Mouse (Mus musculus): Measurements from ENCODE around the gene Map2k5. TPM values are rescaled to one million over a fixed set of nuclear protein-coding genes. Genes with fewer than 3 reads are reported as not detected.

Gene Map2k5
- total and polyA plus RNA-seq, 2 experiments from 2014 or later, result 19.6 to 33.1 TPM

DNA sequence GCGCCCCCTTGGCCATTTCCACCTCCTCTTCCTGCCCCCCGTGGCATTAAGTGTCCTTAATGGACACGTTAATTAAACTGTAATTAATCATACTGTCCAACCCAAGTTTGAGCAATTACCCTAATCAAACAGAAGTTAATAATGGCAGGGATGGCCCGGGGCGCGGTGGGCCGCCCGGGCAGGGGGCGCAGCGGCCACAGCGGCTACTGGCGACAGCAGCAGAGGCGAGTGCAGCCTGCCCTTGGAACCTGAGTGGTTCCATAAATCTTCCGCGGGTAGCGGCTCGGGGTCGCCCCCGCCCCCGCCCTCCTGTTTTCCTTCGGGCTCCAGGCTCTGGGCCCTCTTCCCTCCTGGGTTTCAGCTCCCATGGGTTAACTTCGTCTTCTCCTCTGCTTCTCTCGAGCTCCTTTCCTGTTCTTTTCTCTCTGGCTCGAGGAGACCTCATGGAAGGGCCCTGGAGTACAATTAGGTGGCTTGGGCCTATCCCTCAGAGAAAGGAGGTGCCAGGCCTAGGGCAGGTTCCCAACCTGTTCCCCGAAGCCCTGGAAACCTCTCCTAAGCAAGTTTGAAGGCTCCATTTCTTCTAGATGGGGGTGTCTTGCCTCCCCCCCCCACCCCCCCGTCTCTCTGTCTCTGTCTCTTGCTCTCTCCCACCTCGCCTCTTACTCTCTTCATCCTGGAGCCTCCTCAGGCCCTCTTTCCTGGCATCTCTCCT is 227.5 kb downstream of the Map2k5 start:
- Histone ChIP-seq H3K4me1 (ENCODE audit: insufficient read depth, low read length) (peaks cover 3% of the 10 kb centered on the region; the same call in 1 of the 2 replicates), H3K27me3 (ENCODE audit: insufficient read depth, low read length) (peaks cover 66% of the 10 kb centered on the region), H3K9me3 (ENCODE audit: low read length) (no peaks in the 10 kb centered on the region), H3K9ac (replicated peaks; ENCODE audit: low read length) (0 out of 2 replicates have a peak overlapping the region, but pooled peaks have one; percentile 5), H3K4me2 (ENCODE audit: low read depth, low read length) (peak overlapping the region; percentile 61), H3K4me3 (ENCODE audit: low read length) (peak overlapping the region; percentile 45), H3K36me3 (ENCODE audit: insufficient read depth, low read length) (no peaks in the 10 kb centered on the region), H3K27ac (no peak overlapping the region)
- no peak for TF ChIP-seq CTCF (IDR thresholded peaks at IDR 0.05; ENCODE audit: low read depth)
- no peak for DNase-seq (ENCODE audit: low spot score)
- ATAC-seq, result no peak
- WGBS, result 3% methylated on average over 26 of the region's 27 CpGs

DNA sequence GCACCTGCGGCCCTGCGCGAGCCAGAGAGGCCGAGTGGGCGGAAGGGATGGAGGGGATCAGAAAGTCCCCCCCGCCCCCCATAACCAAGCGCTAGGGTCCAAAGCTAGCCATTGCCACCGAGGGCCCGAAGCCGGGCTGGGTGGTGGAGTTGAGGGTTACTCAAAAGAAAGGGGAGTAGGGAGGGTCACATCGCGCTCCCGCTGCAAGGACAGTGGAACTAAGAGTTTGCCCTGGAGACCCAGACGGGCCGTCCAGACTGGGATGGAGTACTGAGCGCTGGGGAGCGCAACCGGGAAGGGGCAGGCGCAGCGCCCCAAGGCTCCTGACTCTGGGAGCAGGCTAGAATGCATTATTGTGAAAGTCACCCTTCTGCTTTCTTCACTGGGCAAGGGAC is 228.3 kb downstream of the Map2k5 start:
- Histone ChIP-seq H3K9me3 (ENCODE audit: low read length) (no peaks in the 10 kb centered on the region), H3K36me3 (ENCODE audit: insufficient read depth, low read length) (no peaks in the 10 kb centered on the region), H3K4me1 (ENCODE audit: insufficient read depth, low read length) (peaks cover 3% of the 10 kb centered on the region; the same call in 1 of the 2 replicates), H3K4me3 (ENCODE audit: low read length) (peak overlapping the region; percentile 45), H3K27me3 (ENCODE audit: insufficient read depth, low read length) (peaks cover 74% of the 10 kb centered on the region), H3K9ac (replicated peaks; ENCODE audit: low read length) (peak overlapping the region; percentile 48), H3K27ac (peak overlapping the region; percentile 51; the same call in 1 of the 2 replicates), H3K4me2 (ENCODE audit: low read depth, low read length) (peak overlapping the region; percentile 61)
- ATAC-seq (no peak), DNase-seq (ENCODE audit: low spot score) (no peak)
- TF ChIP-seq CTCF (IDR thresholded peaks at IDR 0.05; ENCODE audit: low read depth), result no peak
- 0% methylated on average over 19 of the region's 20 CpGs for WGBS

DNA sequence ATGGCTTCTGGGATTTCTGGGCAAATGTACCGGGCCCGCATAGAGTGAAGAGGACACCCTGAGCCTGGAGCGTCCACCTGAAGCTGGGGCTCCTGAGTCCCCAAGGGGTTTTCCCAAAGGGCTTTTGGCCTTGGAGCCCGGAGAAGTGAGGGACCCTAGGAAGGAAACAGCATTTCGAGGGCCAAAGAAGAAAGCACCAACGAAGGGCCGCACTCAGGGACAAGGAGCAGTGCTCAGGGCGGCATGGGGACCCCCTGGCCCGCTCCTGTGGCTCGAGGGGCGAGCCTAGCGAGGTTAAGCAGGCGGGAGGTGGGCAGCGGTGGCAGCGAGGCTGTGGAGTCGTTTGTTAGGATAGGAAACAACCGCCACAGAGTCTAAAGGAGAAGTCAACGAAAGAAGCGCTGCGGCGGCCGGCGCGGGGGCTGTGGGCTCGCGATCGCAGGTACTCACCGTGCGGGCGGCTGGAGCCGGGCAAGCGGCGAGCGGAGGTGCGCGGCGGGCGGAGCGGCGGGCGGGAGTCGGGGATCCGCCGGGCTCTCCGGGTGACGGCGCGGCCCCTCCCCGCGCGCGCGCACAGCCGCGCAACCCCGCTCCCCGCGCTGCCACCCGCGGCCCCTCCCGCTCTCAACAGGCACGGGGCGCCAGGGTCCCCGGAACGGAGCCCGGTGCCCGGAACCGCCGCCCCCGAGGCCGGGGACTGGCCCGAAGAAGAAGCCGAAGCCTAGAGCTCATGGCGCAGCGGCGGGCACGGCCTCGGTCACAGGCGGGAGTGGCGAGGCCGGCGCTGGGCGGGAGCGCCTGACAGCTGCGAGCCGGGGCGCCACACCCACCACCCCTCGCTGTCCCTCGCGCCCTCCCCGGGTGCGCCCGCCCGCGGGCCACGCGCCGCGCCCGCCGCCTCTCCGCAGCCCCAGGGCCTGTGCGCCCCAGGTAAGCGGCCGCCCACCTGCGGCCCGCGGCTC is 229.0 kb downstream of the Map2k5 start, which contains the start of gene Skor1:
Skor1 (minus strand) TSS at position 552 of the 962 bp plus-strand sequence.
- H3K27me3 ChIP-seq (ENCODE audit: insufficient read depth, low read length), result peaks cover 81% of the 10 kb centered on the region
- H3K9ac ChIP-seq (replicated peaks; ENCODE audit: low read length), result peak within 1 kb of the TSS; percentile 48
- peaks cover 3% of the 10 kb centered on the region; the same call in 1 of the 2 replicates for H3K4me1 ChIP-seq (ENCODE audit: insufficient read depth, low read length)
- TF ChIP-seq CTCF (IDR thresholded peaks at IDR 0.05; ENCODE audit: low read depth), result no peak
- no peaks in the 10 kb centered on the region for H3K36me3 ChIP-seq (ENCODE audit: insufficient read depth, low read length)
- peak within 1 kb of the TSS; percentile 51; the same call in 1 of the 2 replicates for H3K27ac ChIP-seq
- H3K4me2 ChIP-seq (ENCODE audit: low read depth, low read length), result peak within 1 kb of the TSS; percentile 61
- under 1% methylated on average over 62 of the region's 108 CpGs for WGBS
- ATAC-seq (no peak), DNase-seq (ENCODE audit: low spot score) (peak; percentile 12)
- peak within 1 kb of the TSS; percentile 45 for H3K4me3 ChIP-seq (ENCODE audit: low read length)
- no peaks in the 10 kb centered on the region for H3K9me3 ChIP-seq (ENCODE audit: low read length)

DNA sequence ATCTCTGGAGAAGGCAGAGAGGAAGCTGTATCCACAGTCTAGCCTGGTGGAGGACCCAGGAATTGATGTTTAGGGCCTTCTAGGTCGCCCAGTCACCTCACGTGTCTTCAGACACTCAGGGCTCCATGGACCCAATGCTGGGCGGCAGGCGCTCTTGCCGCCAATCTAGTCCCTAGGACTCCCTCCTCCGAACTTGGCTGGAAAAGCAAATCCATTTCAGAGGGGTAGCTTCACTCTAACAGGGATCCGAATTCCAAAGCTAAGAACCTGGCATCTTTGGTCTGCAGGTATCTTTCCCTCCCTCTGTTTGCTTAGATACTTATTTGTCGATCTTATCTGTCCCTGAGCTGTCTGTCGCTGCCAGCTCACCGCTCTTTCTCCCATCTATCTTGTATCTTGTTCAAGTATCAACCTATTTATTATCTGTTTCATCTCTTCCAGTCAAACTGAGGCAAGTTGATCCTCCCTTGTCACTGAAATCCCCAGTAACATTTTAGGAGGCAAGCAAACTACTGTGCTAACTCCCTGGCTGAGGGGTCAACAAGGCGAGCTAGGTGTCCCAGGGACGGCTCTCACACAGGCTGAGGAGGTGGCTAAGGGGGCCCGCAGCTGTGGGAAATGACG is 229.8 kb downstream of the Map2k5 start:
- Histone ChIP-seq H3K4me2 (ENCODE audit: low read depth, low read length) (peak overlapping the region; percentile 61), H3K27ac (no peak overlapping the region), H3K9me3 (ENCODE audit: low read length) (no peaks in the 10 kb centered on the region), H3K9ac (replicated peaks; ENCODE audit: low read length) (peak overlapping the region; percentile 48; the same call in 1 of the 2 replicates), H3K27me3 (ENCODE audit: insufficient read depth, low read length) (peaks cover 83% of the 10 kb centered on the region), H3K4me3 (ENCODE audit: low read length) (peak overlapping the region; percentile 45), H3K36me3 (ENCODE audit: insufficient read depth, low read length) (no peaks in the 10 kb centered on the region), H3K4me1 (ENCODE audit: insufficient read depth, low read length) (peaks cover 3% of the 10 kb centered on the region; the same call in 1 of the 2 replicates)
- no peak for TF ChIP-seq CTCF (IDR thresholded peaks at IDR 0.05; ENCODE audit: low read depth)
- no peak for ATAC-seq
- 2% methylated on average over 14 of the region's 14 CpGs for WGBS
- peak; percentile 13 for DNase-seq (ENCODE audit: low spot score)

DNA sequence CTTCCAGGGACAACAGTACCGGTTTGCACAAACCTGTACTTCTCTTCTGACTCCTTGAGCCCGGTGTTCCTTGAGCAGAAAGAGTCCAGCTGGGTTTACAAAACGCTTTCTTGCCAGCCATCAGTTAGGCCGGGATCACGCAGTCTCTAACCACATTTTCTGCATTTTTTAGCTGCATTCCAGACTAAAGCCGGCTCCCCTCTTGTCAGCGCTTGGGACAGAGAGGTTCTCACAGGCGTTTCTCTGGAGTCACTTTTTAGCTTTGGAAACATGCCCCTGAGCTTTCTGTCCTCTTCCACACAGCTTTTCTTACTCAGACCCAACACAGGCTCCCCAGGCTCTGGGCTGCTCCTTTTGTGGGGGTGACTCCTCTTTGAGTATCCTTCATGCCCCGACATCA is 230.4 kb downstream of the Map2k5 start:
- H3K36me3 ChIP-seq (ENCODE audit: insufficient read depth, low read length), result no peaks in the 10 kb centered on the region
- no peak for DNase-seq (ENCODE audit: low spot score)
- H3K4me1 ChIP-seq (ENCODE audit: insufficient read depth, low read length), result peaks cover 3% of the 10 kb centered on the region; the same call in 1 of the 2 replicates
- H3K9me3 ChIP-seq (ENCODE audit: low read length), result no peaks in the 10 kb centered on the region
- no peak overlapping the region for H3K27ac ChIP-seq
- ATAC-seq, result no peak
- peak overlapping the region; percentile 61 for H3K4me2 ChIP-seq (ENCODE audit: low read depth, low read length)
- WGBS, result under 1% methylated on average over 9 of the region's 9 CpGs
- peaks cover 83% of the 10 kb centered on the region for H3K27me3 ChIP-seq (ENCODE audit: insufficient read depth, low read length)
- H3K4me3 ChIP-seq (ENCODE audit: low read length), result peak overlapping the region; percentile 45
- H3K9ac ChIP-seq (replicated peaks; ENCODE audit: low read length), result no peak overlapping the region
- no peak for TF ChIP-seq CTCF (IDR thresholded peaks at IDR 0.05; ENCODE audit: low read depth)

DNA sequence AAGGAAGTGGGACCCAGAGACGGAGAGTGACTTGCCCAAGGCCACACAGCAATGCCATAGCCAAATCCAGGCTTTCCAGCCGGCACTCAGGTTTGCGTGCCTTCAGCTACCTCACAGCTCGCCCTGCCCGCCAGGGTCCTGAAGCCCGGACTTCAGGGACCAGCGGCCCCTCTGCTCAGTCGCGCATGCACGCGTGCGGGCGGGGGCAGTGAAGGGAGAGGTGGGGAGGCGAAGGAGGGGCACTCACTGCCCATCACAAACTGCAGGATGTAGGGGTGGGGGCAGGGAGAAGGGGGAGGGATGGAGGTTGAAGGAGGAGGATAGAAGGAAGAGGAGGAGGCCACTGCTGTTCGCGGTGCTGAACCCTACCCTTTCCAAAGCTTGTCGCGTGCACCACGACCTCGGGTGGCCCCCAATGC is 230.8 kb downstream of the Map2k5 start:
- H3K4me1 ChIP-seq (ENCODE audit: insufficient read depth, low read length), result peaks cover 3% of the 10 kb centered on the region; the same call in 1 of the 2 replicates
- ATAC-seq (no peak), DNase-seq (ENCODE audit: low spot score) (peak; percentile 30)
- no peaks in the 10 kb centered on the region for H3K36me3 ChIP-seq (ENCODE audit: insufficient read depth, low read length)
- H3K4me3 ChIP-seq (ENCODE audit: low read length), result peak overlapping the region; percentile 45
- H3K9me3 ChIP-seq (ENCODE audit: low read length), result no peaks in the 10 kb centered on the region
- peaks cover 83% of the 10 kb centered on the region for H3K27me3 ChIP-seq (ENCODE audit: insufficient read depth, low read length)
- WGBS, result 0% methylated on average over 20 of the region's 20 CpGs
- peak overlapping the region; percentile 65 for H3K27ac ChIP-seq
- H3K9ac ChIP-seq (replicated peaks; ENCODE audit: low read length), result no peak overlapping the region
- TF ChIP-seq CTCF (IDR thresholded peaks at IDR 0.05; ENCODE audit: low read depth), result no peak
- H3K4me2 ChIP-seq (ENCODE audit: low read depth, low read length), result peak overlapping the region; percentile 61

All from hindbrain, postnatal 0 days (tissue).